Mouse (Mus musculus) heart, embryonic 16.5 days (tissue): Measurements from ENCODE around the gene Cers2. TPM values are rescaled to one million over a fixed set of nuclear protein-coding genes. Genes with fewer than 3 reads are reported as not detected.

ENCODE experiments used
- ATAC-seq: fragments of 200-750 bp; cut with Nextera tagmentation; replicated peaks from 2 replicates; pipeline ENCODE4 v1.8.0; 2017; ENCODE audit warnings: moderate number of reproducible peaks; ENCODE audit not compliant: insufficient read depth, low FRiP score; ENCODE audit errors: extremely low read depth
- H3K27ac ChIP-seq: fragments of 300-500 bp; sonication (generic); 2 replicates; pipeline ENCODE4 v1.5.1; 2014; ENCODE audit warnings: mild to moderate bottlenecking, low read length, control low read depth, moderate library complexity
- H3K27me3 ChIP-seq: fragments of 300-500 bp; sonication (generic); 2 replicates; pipeline ENCODE4 v1.6.1; 2014; ENCODE audit warnings: low read length, mixed read lengths; ENCODE audit not compliant: control insufficient read depth, insufficient read depth
- H3K36me3 ChIP-seq: fragments of 300-500 bp; sonication (generic); 2 replicates; pipeline ENCODE4 v1.6.1; 2014; ENCODE audit not compliant: control insufficient read depth, insufficient read depth
- H3K4me1 ChIP-seq: fragments of 300-500 bp; sonication (generic); 2 replicates; pipeline ENCODE4 v1.6.1; 2014; ENCODE audit warnings: low read length, mixed read lengths; ENCODE audit not compliant: control insufficient read depth, insufficient read depth
- H3K4me2 ChIP-seq: fragments of 300-500 bp; sonication (generic); 2 replicates; pipeline ENCODE4 v1.6.1; 2014; ENCODE audit warnings: low read depth, mild to moderate bottlenecking, control low read depth, low read length
- H3K4me3 ChIP-seq: fragments of 300-500 bp; sonication (generic); 2 replicates; pipeline ENCODE4 v1.5.1; 2014; ENCODE audit warnings: mild to moderate bottlenecking, control low read depth, low read length
- H3K9ac ChIP-seq: fragments of 300-500 bp; sonication (generic); 2 replicates; pipeline ENCODE4 v1.6.1; 2014; ENCODE audit warnings: low read length, control low read depth
- H3K9me3 ChIP-seq: fragments of 300-500 bp; sonication (generic); replicated peaks from 2 replicates; pipeline ENCODE4 v1.6.1; 2016; ENCODE audit warnings: low read length; ENCODE audit not compliant: control insufficient read depth
- WGBS: fragments of 180-500 bp; shearing (Covaris S2); extraction: QIAGEN DNeasy Blood & Tissue Kit; methylation state at CpG from one replicate; pipeline ENCODE4 v1.1.7; 2014; 5-methylcytosine and 5-hydroxymethylcytosine counted together
- polyA plus RNA-seq: library from polyadenylated mRNA; unstranded; fragments of >200 nt; fragmentation: Nextera tagmentation; extraction: Ambion mirVana; gene quantifications from 2 replicates; pipeline ENCODE4 v1.2.1, GENCODE M21; 2015

Cers2 gene
- polyA plus RNA-seq, 1 experiment from 2014 or later = 139 TPM

- H3K9ac ChIP-seq = no peak overlapping the region
- H3K36me3 ChIP-seq = no peaks in the 10 kb centered on the region
- no peak overlapping the region for H3K4me3 ChIP-seq
- no peak overlapping the region for H3K27ac ChIP-seq
- peaks cover 11% of the 10 kb centered on the region for H3K4me1 ChIP-seq
- 64% methylated on average over 9 of the region's 9 CpGs for WGBS
- ATAC-seq = no peak
- H3K4me2 ChIP-seq = no peak overlapping the region
- no peaks in the 10 kb centered on the region for H3K9me3 ChIP-seq
- no peaks in the 10 kb centered on the region for H3K27me3 ChIP-seq
Measured at GRCm38 (mm10) chr3:95310968-95311882, 3.4 kb upstream of the Cers2 start.

- Histone ChIP-seq H3K27ac (no peak overlapping the region), H3K9me3 (no peaks in the 10 kb centered on the region), H3K36me3 (no peaks in the 10 kb centered on the region), H3K9ac (no peak overlapping the region), H3K4me2 (no peak overlapping the region), H3K4me3 (no peak overlapping the region), H3K4me1 (peaks cover 21% of the 10 kb centered on the region), H3K27me3 (no peaks in the 10 kb centered on the region)
- WGBS = 61% methylated on average over 6 of the region's 6 CpGs
- ATAC-seq = no peak
Measured at GRCm38 (mm10) chr3:95312623-95313022, 2.0 kb upstream of the Cers2 start.

GRCm38 (mm10) chr3:95313476-95313875, 1.1 kb upstream of the Cers2 start:
- ATAC-seq = no peak
- H3K9me3 ChIP-seq = no peaks in the 10 kb centered on the region
- 45% methylated on average over 7 of the region's 7 CpGs for WGBS
- H3K36me3 ChIP-seq = no peaks in the 10 kb centered on the region
- no peak overlapping the region for H3K27ac ChIP-seq
- peaks cover 28% of the 10 kb centered on the region for H3K4me1 ChIP-seq
- no peak overlapping the region for H3K4me3 ChIP-seq
- H3K9ac ChIP-seq = no peak overlapping the region
- no peak overlapping the region for H3K4me2 ChIP-seq
- H3K27me3 ChIP-seq = no peaks in the 10 kb centered on the region

- ATAC-seq = no peak
- H3K4me1 ChIP-seq = peaks cover 34% of the 10 kb centered on the region
- no peak overlapping the region for H3K27ac ChIP-seq
- H3K36me3 ChIP-seq = no peaks in the 10 kb centered on the region
- H3K9me3 ChIP-seq = no peaks in the 10 kb centered on the region
- H3K4me3 ChIP-seq = peak overlapping the region; percentile 93
- peak overlapping the region; percentile 94 for H3K4me2 ChIP-seq
- 67% methylated on average over 6 of the region's 6 CpGs for WGBS
- H3K9ac ChIP-seq = no peak overlapping the region; the same call in 1 of the 2 replicates
- H3K27me3 ChIP-seq = no peaks in the 10 kb centered on the region
Measured at GRCm38 (mm10) chr3:95314075-95314474, 516 bp upstream of the Cers2 start.

GRCm38 (mm10) chr3:95315094-95315843, 678 bp downstream of the Cers2 start:
- ATAC-seq = peak; percentile 91
- peak overlapping the region; percentile 93 for H3K4me3 ChIP-seq
- no peaks in the 10 kb centered on the region for H3K9me3 ChIP-seq
- under 1% methylated on average over 70 of the region's 71 CpGs for WGBS
- H3K27ac ChIP-seq = peak overlapping the region; percentile 96
- H3K36me3 ChIP-seq = peaks cover 6% of the 10 kb centered on the region
- peak overlapping the region; percentile 99 for H3K9ac ChIP-seq
- H3K27me3 ChIP-seq = no peaks in the 10 kb centered on the region
- peaks cover 38% of the 10 kb centered on the region for H3K4me1 ChIP-seq
- peak overlapping the region; percentile 94 for H3K4me2 ChIP-seq

DNA sequence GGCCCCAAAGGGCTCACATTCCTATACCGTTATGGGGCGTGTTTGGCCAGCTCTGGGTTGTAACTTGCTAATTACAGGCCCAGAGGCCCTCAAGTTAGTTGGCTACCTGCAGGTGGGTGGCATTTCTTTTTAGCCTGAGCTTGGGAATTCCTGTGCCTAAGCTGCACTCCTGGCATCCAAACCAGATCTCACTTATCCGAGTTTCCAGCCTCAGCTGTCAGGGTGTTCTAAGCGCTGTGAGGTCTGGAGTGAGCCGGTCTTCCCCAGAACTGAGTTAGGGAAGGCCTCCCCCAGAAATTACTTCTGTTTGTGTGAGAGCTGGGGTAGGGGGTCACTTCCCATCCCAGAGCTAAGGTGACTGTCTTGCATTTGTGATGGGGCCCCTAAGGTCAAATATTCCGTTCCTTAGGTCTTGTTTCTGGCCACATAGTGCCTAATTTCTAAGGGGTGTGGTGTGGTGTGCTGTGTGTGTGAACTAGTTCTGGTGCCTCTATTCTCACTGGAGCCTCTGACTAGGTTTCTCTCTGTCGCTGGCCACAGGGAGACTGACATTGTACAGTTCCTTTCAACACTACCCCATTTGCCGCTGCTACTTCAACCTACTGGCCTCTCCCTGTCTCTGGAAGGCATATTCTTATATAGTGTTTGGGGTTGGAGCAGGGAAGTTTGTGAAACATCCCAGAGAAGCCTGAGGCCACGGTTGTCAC, 1.4 kb downstream of the Cers2 start:
- H3K4me3 ChIP-seq = peak overlapping the region; percentile 93

DNA sequence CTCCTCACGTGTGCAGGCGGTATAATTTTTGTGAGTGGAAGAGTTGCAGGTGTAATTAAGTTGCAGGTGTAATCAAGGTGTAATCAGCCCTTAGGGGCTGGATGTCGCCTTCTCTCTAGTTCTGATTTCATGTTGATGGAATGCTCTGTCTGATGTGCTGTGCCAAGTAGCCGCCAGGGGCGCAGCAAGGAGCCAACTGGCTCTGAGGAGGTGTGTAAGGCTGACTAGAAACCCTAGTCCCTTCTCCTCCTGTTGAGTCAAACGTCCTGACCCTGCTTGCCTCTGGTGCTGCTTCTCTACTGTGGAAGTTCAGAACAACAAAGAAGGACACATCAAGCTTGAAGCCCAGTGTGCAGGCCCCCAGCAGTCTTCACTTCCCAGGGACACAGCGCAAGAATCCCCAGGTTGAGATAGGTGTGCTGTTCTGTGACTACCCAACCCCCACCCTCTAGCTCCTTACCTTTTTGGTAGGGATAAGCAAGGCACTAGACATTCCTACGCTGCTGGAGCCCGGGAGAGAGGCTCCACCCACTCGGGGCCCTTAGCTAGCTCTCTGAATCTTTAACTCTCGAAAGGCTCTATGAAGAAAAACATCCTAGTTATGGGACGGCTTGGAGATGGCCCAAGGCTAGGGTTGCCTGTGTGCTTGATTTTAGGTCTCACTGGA, 3.0 kb downstream of the Cers2 start:
- Histone ChIP-seq H3K4me1 (peaks cover 36% of the 10 kb centered on the region), H3K27ac (peak overlapping the region; percentile 76), H3K9me3 (no peaks in the 10 kb centered on the region), H3K27me3 (no peaks in the 10 kb centered on the region), H3K4me2 (peak overlapping the region; percentile 54), H3K4me3 (peak overlapping the region; percentile 3), H3K36me3 (peaks cover 29% of the 10 kb centered on the region), H3K9ac (peak overlapping the region; percentile 15)
- 16% methylated on average over 12 of the region's 12 CpGs for WGBS
- no peak for ATAC-seq

More for the DNA sequence above, 1.4 kb downstream of the Cers2 start:
- H3K9ac ChIP-seq = peak overlapping the region; percentile 99
- peak overlapping the region; percentile 96 for H3K27ac ChIP-seq
- H3K36me3 ChIP-seq = peaks cover 13% of the 10 kb centered on the region
- H3K9me3 ChIP-seq = no peaks in the 10 kb centered on the region
- no peaks in the 10 kb centered on the region for H3K27me3 ChIP-seq
- ATAC-seq = no peak
- H3K4me2 ChIP-seq = peak overlapping the region; percentile 94
- whole genome bisulfite sequencing = 6% methylated on average over 9 of the region's 9 CpGs
- peaks cover 38% of the 10 kb centered on the region for H3K4me1 ChIP-seq

DNA sequence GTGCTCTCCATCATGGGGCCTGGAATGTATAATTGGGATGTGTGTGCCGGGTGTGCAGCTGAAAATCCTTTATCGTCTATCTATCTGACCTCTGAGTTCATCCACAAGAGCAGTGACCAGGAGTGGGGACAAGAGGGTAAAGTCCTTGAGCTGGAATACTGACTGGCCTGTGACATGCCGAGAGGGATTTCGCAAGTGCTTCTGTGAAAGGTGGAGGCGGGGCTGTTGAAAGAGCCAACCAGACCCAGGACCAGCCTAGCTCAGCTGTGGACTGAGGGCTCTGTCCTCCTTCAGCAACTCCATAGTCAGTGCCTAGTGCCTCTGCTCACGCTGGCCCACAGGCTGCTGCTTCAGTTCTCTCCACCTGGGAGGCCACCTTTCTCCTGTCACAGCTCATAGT, 4.0 kb downstream of the Cers2 start:
- Histone ChIP-seq H3K4me3 (0 out of 2 replicates have a peak overlapping the region, but pooled peaks have one; percentile 10), H3K4me1 (peaks cover 35% of the 10 kb centered on the region), H3K9ac (peak overlapping the region; percentile 49), H3K36me3 (peaks cover 36% of the 10 kb centered on the region), H3K4me2 (peak overlapping the region; percentile 30; the same call in 1 of the 2 replicates), H3K27me3 (no peaks in the 10 kb centered on the region), H3K27ac (peak overlapping the region; percentile 76), H3K9me3 (no peaks in the 10 kb centered on the region)
- WGBS = 24% methylated on average over 6 of the region's 6 CpGs
- ATAC-seq = no peak
